Mouse (Mus musculus) myocyte (in vitro differentiated cells): Measurements from ENCODE around the gene Vtn.

ENCODE experiments used
- CEBPB ChIP-seq: IDR thresholded peaks from 2 replicates; pipeline ENCODE4 v1.6.1; 2011; ENCODE audit warnings: mild to moderate bottlenecking, moderate library complexity; ENCODE audit not compliant: poor library complexity, insufficient read depth, severe bottlenecking
- E2F4 ChIP-seq: IDR thresholded peaks from one replicate; pipeline ENCODE4 v1.6.1; 2011; ENCODE audit warnings: mild to moderate bottlenecking, control low read depth, moderate library complexity; ENCODE audit not compliant: insufficient read depth
- MAX ChIP-seq: IDR thresholded peaks from one replicate; pipeline ENCODE4 v1.6.1; 2011; ENCODE audit warnings: low read depth, mild to moderate bottlenecking, control low read depth
- MYOD1 ChIP-seq, 3 experiments: IDR thresholded peaks; one replicate each; pipeline ENCODE4 v1.6.1; 2011; ENCODE audit warnings: control low read depth in 2 of 3, low read depth in 2 of 3, mild to moderate bottlenecking in 2 of 3, moderate library complexity in 1 of 3; ENCODE audit not compliant: insufficient read length in 2 of 3, control insufficient read depth in 1 of 3
- MYOG ChIP-seq, 3 experiments: IDR thresholded peaks; one replicate each; pipeline ENCODE4 v1.6.1; 2011; ENCODE audit warnings: control low read depth in 2 of 3, low read depth in 2 of 3, mild to moderate bottlenecking in 2 of 3; ENCODE audit not compliant: insufficient read length in 2 of 3, control insufficient read depth in 1 of 3, insufficient read depth in 1 of 3
- POLR2A ChIP-seq: IDR thresholded peaks from one replicate; pipeline ENCODE4 v1.6.1; 2011; ENCODE audit warnings: low read depth, mild to moderate bottlenecking, control low read depth, moderate library complexity; ENCODE audit not compliant: insufficient read length
- POLR2AphosphoS2 ChIP-seq: IDR thresholded peaks from one replicate; pipeline ENCODE4 v1.6.1; 2011; ENCODE audit warnings: low read depth, control low read depth; ENCODE audit not compliant: insufficient read length
- REST ChIP-seq: IDR thresholded peaks from one replicate; pipeline ENCODE4 v1.6.1; 2011; ENCODE audit warnings: mild to moderate bottlenecking, control low read depth, moderate library complexity; ENCODE audit not compliant: insufficient read depth, insufficient read length
- SRF ChIP-seq: IDR thresholded peaks from one replicate; pipeline ENCODE4 v1.6.1; 2011; ENCODE audit warnings: low read depth; ENCODE audit not compliant: control insufficient read depth, insufficient read length
- TCF12 ChIP-seq: IDR thresholded peaks from one replicate; pipeline ENCODE4 v1.6.1; 2011; ENCODE audit warnings: mild to moderate bottlenecking, control low read depth; ENCODE audit not compliant: poor library complexity, insufficient read depth, severe bottlenecking
- USF1 ChIP-seq: IDR thresholded peaks from one replicate; pipeline ENCODE4 v1.6.1; 2011; ENCODE audit warnings: low read depth, mild to moderate bottlenecking, control low read depth, moderate library complexity

DNA sequence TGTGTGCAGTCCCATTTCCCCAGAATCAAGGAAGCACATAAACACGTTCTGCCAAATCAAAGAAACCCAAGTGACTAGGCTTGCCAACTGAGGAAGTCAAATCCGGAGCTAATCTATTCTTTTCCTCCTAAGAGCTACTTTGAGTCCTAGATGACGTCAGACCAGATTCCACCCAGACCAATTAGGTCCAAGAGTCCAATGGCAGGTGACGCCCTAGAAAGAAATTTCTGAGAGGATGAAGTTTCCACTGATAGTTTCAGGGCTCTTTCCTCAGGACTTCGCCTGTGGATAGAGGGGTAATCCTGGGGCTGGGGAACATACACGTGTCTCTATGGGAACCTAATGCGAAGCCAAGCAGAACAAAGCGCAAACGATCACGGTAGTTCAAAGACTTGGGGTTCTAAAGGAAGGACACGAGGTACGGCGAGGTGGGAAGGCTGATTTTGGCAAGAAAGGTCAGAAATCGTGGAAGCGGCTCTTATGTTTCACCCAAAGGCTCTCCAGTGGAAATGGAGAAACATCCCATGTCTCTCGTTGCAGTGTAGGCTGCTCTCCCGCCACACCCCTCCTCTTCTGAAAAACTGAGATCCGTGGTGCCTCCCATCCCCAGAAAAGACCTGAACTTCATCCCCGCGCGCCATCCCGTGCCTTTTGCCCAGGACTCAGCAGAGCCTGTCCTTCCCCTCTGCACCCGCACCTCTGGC, 36.6 kb downstream of the Vtn start:
- TF ChIP-seq MYOD1 (IDR thresholded peaks at IDR 0.05; ENCODE audit: control insufficient read depth in 1 of 3, insufficient read length in 2 of 3, low read depth in 2 of 3) (no peak), USF1 (peak; percentile 47), POLR2A (no peak), MYOG (IDR thresholded peaks at IDR 0.05; ENCODE audit: control insufficient read depth in 1 of 3, insufficient read depth in 1 of 3, insufficient read length in 2 of 3, low read depth in 2 of 3) (no peak), SRF (no peak), MAX (no peak), CEBPB (no peak), E2F4 (no peak), POLR2AphosphoS2 (no peak), TCF12 (no peak), REST (no peak)
